ENCODE assay signal across 28 mouse cellular contexts in genomic region chr9:86296683-86297638, GRCm38 (mm10).
DNase-seq lines count a peak whose midpoint lies in the region; ATAC-seq and TF ChIP-seq lines count a peak whose summit lies in the region.
"Had no signal": no experiment of that assay in that cellular context is flagged by ENCODE, and none has a peak within 500 bp of the region (broad histone marks: within the 10 kb centered on the region; RNA-seq: fewer than 3 reads in every experiment).

No protein-coding gene starts in this region.

- no peaks in the 10 kb centered on the region for H3K9me3 ChIP-seq in hindbrain, embryonic 14.5 days (ENCODE audit: control insufficient read depth, low read length)
- no peaks in the 10 kb centered on the region for H3K9me3 ChIP-seq in midbrain, embryonic 13.5 days
- H3K9me3 ChIP-seq in kidney, embryonic 14.5 days (ENCODE audit: control insufficient read depth, low read length) = no peaks in the 10 kb centered on the region
- H3K9me3 ChIP-seq: heart, embryonic 10.5 days; heart, embryonic 15.5 days; limb, embryonic 12.5 days; liver, embryonic 15.5 days; megakaryocyte, embryonic 14.5 days had no signal

- peak; percentile 43 for DNase-seq in heart, adult 11 months
- DNase-seq in heart, postnatal 4 days = no peak
- DNase-seq in brain, embryonic 14.5 days (ENCODE audit: low read depth) = peak; percentile 31
- DNase-seq in hindbrain, embryonic 14.5 days (ENCODE audit: low spot score) = no peak
- no peak for DNase-seq in right cerebral cortex, postnatal 14 days
- DNase-seq: adrenal gland, postnatal 36 days; cerebellum, adult 8-10 months; cerebellum, postnatal 25 days; gastrocnemius, postnatal 14 days; kidney, adult 11 months; kidney, postnatal 36 days; lung, embryonic 14.5 days; lung, postnatal 4 days; right cerebral cortex, adult 18-20 months; right cerebral cortex, postnatal 4 days; thymus, adult 2 months; thymus, postnatal 36 days had no signal

- no peak overlapping the region for H3K9ac ChIP-seq in hindbrain, embryonic 14.5 days
- no peak overlapping the region for H3K9ac ChIP-seq in midbrain, embryonic 13.5 days (replicated peaks)
- no peak overlapping the region for H3K9ac ChIP-seq in kidney, embryonic 14.5 days (ENCODE audit: low read depth, low read length)
- H3K9ac ChIP-seq: heart, embryonic 15.5 days; limb, embryonic 12.5 days; liver, embryonic 15.5 days; lung, embryonic 14.5 days had no signal

- TF ChIP-seq POLR2A in brain, embryonic 14.5 days (IDR thresholded peaks at IDR 0.05; ENCODE audit: borderline replicate concordance, extremely low read depth, insufficient read depth, insufficient read length, poor library complexity, severe bottlenecking) = no peak

- H3K27me3 ChIP-seq in hindbrain, embryonic 14.5 days (ENCODE audit: control insufficient read depth, insufficient read depth, low read length) = no peaks in the 10 kb centered on the region
- H3K27me3 ChIP-seq in midbrain, embryonic 13.5 days = no peaks in the 10 kb centered on the region
- no peaks in the 10 kb centered on the region for H3K27me3 ChIP-seq in kidney, embryonic 14.5 days (ENCODE audit: control insufficient read depth, insufficient read depth, low read length)
- H3K27me3 ChIP-seq: heart, embryonic 15.5 days; limb, embryonic 12.5 days; liver, embryonic 15.5 days; megakaryocyte, embryonic 14.5 days had no signal

- 57% methylated on average over 8 of the region's 8 CpGs for WGBS in hindbrain, embryonic 14.5 days
- 56% methylated on average over 8 of the region's 8 CpGs for WGBS in midbrain, embryonic 13.5 days
- WGBS in kidney, embryonic 14.5 days = 74% methylated on average over 8 of the region's 8 CpGs

- no peaks in the 10 kb centered on the region for H3K36me3 ChIP-seq in hindbrain, embryonic 14.5 days (replicated peaks; ENCODE audit: control insufficient read depth, insufficient read depth)
- H3K36me3 ChIP-seq in midbrain, embryonic 13.5 days = no peaks in the 10 kb centered on the region
- H3K36me3 ChIP-seq in kidney, embryonic 14.5 days (ENCODE audit: control insufficient read depth, insufficient read depth, low read length) = no peaks in the 10 kb centered on the region
- H3K36me3 ChIP-seq: heart, embryonic 10.5 days; heart, embryonic 15.5 days; limb, embryonic 12.5 days; liver, embryonic 15.5 days had no signal

- H3K4me1 ChIP-seq in hindbrain, embryonic 14.5 days (replicated peaks; ENCODE audit: control insufficient read depth, insufficient read depth, low read length) = no peaks in the 10 kb centered on the region; the same call in 1 of the 2 replicates
- peaks cover 23% of the 10 kb centered on the region for H3K4me1 ChIP-seq in midbrain, embryonic 13.5 days (replicated peaks)
- no peaks in the 10 kb centered on the region for H3K4me1 ChIP-seq in kidney, embryonic 14.5 days (ENCODE audit: control insufficient read depth, insufficient read depth, low read length)
- H3K4me1 ChIP-seq: heart, embryonic 10.5 days; limb, embryonic 12.5 days; liver, embryonic 15.5 days; megakaryocyte, embryonic 14.5 days had no signal

- ATAC-seq in hindbrain, embryonic 14.5 days (ENCODE audit: low FRiP score) = peak; percentile 40; the same call in 1 of the 2 replicates
- peak; percentile 55 for ATAC-seq in midbrain, embryonic 13.5 days
- no peak for ATAC-seq in kidney, embryonic 14.5 days (ENCODE audit: low FRiP score, low TSS enrichment)
- ATAC-seq: CD4-positive, CD25-positive, alpha-beta regulatory T cell, adult 4 months; inflammation-experienced regulatory T-cells, adult 6 months had no signal

- no peak overlapping the region for H3K4me3 ChIP-seq in hindbrain, embryonic 14.5 days (replicated peaks; ENCODE audit: low read length)
- H3K4me3 ChIP-seq in midbrain, embryonic 13.5 days (replicated peaks) = no peak overlapping the region
- H3K4me3 ChIP-seq in kidney, embryonic 14.5 days (ENCODE audit: low read length) = no peak overlapping the region
- H3K4me3 ChIP-seq: heart, embryonic 10.5 days; heart, embryonic 15.5 days; layer of hippocampus, adult 2 months; left cerebral cortex, adult 2 months; limb, embryonic 12.5 days; liver, embryonic 15.5 days; megakaryocyte, embryonic 14.5 days had no signal

- TF ChIP-seq CTCF in brain, embryonic 14.5 days (IDR thresholded peaks at IDR 0.05; ENCODE audit: borderline replicate concordance, extremely low read depth, insufficient read depth, insufficient read length) = no peak

- no peak overlapping the region for H3K27ac ChIP-seq in hindbrain, embryonic 14.5 days
- 0 out of 2 replicates have a peak overlapping the region, but pooled peaks have one; percentile 4 for H3K27ac ChIP-seq in midbrain, embryonic 13.5 days
- H3K27ac ChIP-seq in kidney, embryonic 14.5 days (ENCODE audit: low read depth, low read length) = no peak overlapping the region
- H3K27ac ChIP-seq: heart, embryonic 15.5 days; layer of hippocampus, adult 2 months; left cerebral cortex, adult 2 months; limb, embryonic 12.5 days; liver, embryonic 15.5 days had no signal

- H3K4me2 ChIP-seq in hindbrain, embryonic 14.5 days (replicated peaks) = no peak overlapping the region
- no peak overlapping the region for H3K4me2 ChIP-seq in midbrain, embryonic 13.5 days (replicated peaks)
- H3K4me2 ChIP-seq in kidney, embryonic 14.5 days (replicated peaks; ENCODE audit: low read depth, low read length) = no peak overlapping the region
- H3K4me2 ChIP-seq: heart, embryonic 15.5 days; limb, embryonic 12.5 days; liver, embryonic 15.5 days; lung, embryonic 14.5 days had no signal

Comparison
In these comparisons a context has a peak if more than half of its experiments do, and no peak if none do; other contexts are left out.
1. DNase-seq: peak in heart, adult 11 months (single experiment) and brain, embryonic 14.5 days (single experiment); none in heart, postnatal 4 days (single experiment), hindbrain, embryonic 14.5 days (single experiment) and right cerebral cortex, postnatal 14 days (single experiment).